Mouse (Mus musculus) kidney, adult 2 months (tissue): ENCODE data around the gene Cit.

Experiments used
- CTCF ChIP-seq: fragments of 200-500 bp; conservative IDR thresholded peaks from 2 replicates; pipeline ENCODE4 v1.5.1; 2011; ENCODE audit warnings: low read depth, mild to moderate bottlenecking, control low read depth, low read length, moderate library complexity, mixed read lengths; ENCODE audit not compliant: insufficient read depth, insufficient read length
- POLR2A ChIP-seq: fragments of 200-500 bp; IDR thresholded peaks from one replicate; pipeline ENCODE4 v1.6.1; 2011; ENCODE audit warnings: low read depth, low read length, control low read depth

GRCm38 (mm10) chr5:116048321-116048720, 203.2 kb downstream of the Cit start:
- no peak for TF ChIP-seq POLR2A
- no peak for TF ChIP-seq CTCF
